Mouse (Mus musculus): ENCODE data around the gene Snx21. TPM values are rescaled to one million over a fixed set of nuclear protein-coding genes. Genes with fewer than 3 reads are reported as not detected.
A peak's percentile ranks its signal among the peaks of the same experiment; 100 is the strongest.

The Snx21 gene
- polyA plus RNA-seq (2015; fragmentation: Nextera tagmentation; extraction: Ambion mirVana): 9.4 and 12.1 TPM in 2 replicates

- peak; percentile 90 for ATAC-seq (ENCODE audit: low read depth)
- Histone ChIP-seq H3K9me3 (replicated peaks; ENCODE audit: control insufficient read depth, low read length) (no peaks in the 10 kb centered on the region), H3K27me3 (ENCODE audit: control insufficient read depth, insufficient read depth, low read depth, low read length) (no peaks in the 10 kb centered on the region), H3K4me3 (ENCODE audit: low read depth, low read length) (peak within 1 kb of the TSS; percentile 71), H3K4me1 (ENCODE audit: control insufficient read depth, low read depth, low read length) (peaks cover 35% of the 10 kb centered on the region), H3K4me2 (ENCODE audit: low read depth, low read length) (peak within 1 kb of the TSS; percentile 98), H3K27ac (ENCODE audit: low read length) (peak within 1 kb of the TSS; percentile 88), H3K36me3 (ENCODE audit: control insufficient read depth, insufficient read depth) (0 out of 2 replicates have a peak, but pooled peaks cover 4% of the 10 kb centered on the region), H3K9ac (ENCODE audit: low read depth, low read length) (peak within 1 kb of the TSS; percentile 77)
- under 1% methylated on average over 85 of the region's 89 CpGs for WGBS (ENCODE audit: insufficient replicate concordance)
Observed at GRCm38 (mm10) chr2:164785481-164786387, at the start of gene Snx21. Gene Snx21 (plus strand): TSS chr2:164785823.

GRCm38 (mm10) chr2:164737377-164738090, 48.1 kb upstream of the Snx21 start:
- H3K4me1 ChIP-seq (ENCODE audit: control insufficient read depth, low read depth, low read length): no peaks in the 10 kb centered on the region
- no peak overlapping the region for H3K4me3 ChIP-seq (ENCODE audit: low read depth, low read length)
- WGBS (ENCODE audit: insufficient replicate concordance): 50% methylated on average over 3 of the region's 3 CpGs
- no peaks in the 10 kb centered on the region for H3K36me3 ChIP-seq (ENCODE audit: control insufficient read depth, insufficient read depth)
- no peak overlapping the region for H3K9ac ChIP-seq (ENCODE audit: low read depth, low read length)
- no peaks in the 10 kb centered on the region for H3K9me3 ChIP-seq (replicated peaks; ENCODE audit: control insufficient read depth, low read length)
- ATAC-seq (ENCODE audit: low read depth): peak; percentile 26; the same call in 1 of the 2 replicates
- no peak overlapping the region for H3K27ac ChIP-seq (ENCODE audit: low read length)
- H3K4me2 ChIP-seq (ENCODE audit: low read depth, low read length): no peak overlapping the region
- H3K27me3 ChIP-seq (ENCODE audit: control insufficient read depth, insufficient read depth, low read depth, low read length): peaks cover 2% of the 10 kb centered on the region; the same call in 1 of the 2 replicates

- H3K4me1 ChIP-seq (ENCODE audit: control insufficient read depth, low read depth, low read length): peaks cover 4% of the 10 kb centered on the region
- peaks cover 2% of the 10 kb centered on the region; the same call in 1 of the 2 replicates for H3K27me3 ChIP-seq (ENCODE audit: control insufficient read depth, insufficient read depth, low read depth, low read length)
- H3K36me3 ChIP-seq (ENCODE audit: control insufficient read depth, insufficient read depth): no peaks in the 10 kb centered on the region
- H3K4me2 ChIP-seq (ENCODE audit: low read depth, low read length): no peak overlapping the region
- no peaks in the 10 kb centered on the region for H3K9me3 ChIP-seq (replicated peaks; ENCODE audit: control insufficient read depth, low read length)
- no peak overlapping the region for H3K4me3 ChIP-seq (ENCODE audit: low read depth, low read length)
- no peak overlapping the region for H3K9ac ChIP-seq (ENCODE audit: low read depth, low read length)
- 46% methylated on average over 7 of the region's 7 CpGs for WGBS (ENCODE audit: insufficient replicate concordance)
- H3K27ac ChIP-seq (ENCODE audit: low read length): no peak overlapping the region
- ATAC-seq (ENCODE audit: low read depth): no peak
Observed at GRCm38 (mm10) chr2:164739876-164740275, 45.7 kb upstream of the Snx21 start.

GRCm38 (mm10) chr2:164744987-164745386, 40.6 kb upstream of the Snx21 start:
- H3K4me1 ChIP-seq (ENCODE audit: control insufficient read depth, low read depth, low read length): peaks cover 32% of the 10 kb centered on the region
- no peaks in the 10 kb centered on the region for H3K9me3 ChIP-seq (replicated peaks; ENCODE audit: control insufficient read depth, low read length)
- peak overlapping the region; percentile 95 for H3K4me2 ChIP-seq (ENCODE audit: low read depth, low read length)
- WGBS (ENCODE audit: insufficient replicate concordance): 45% methylated on average over 13 of the region's 13 CpGs
- peak overlapping the region; percentile 94 for H3K9ac ChIP-seq (ENCODE audit: low read depth, low read length)
- no peak overlapping the region for H3K27ac ChIP-seq (ENCODE audit: low read length)
- H3K27me3 ChIP-seq (ENCODE audit: control insufficient read depth, insufficient read depth, low read depth, low read length): peaks cover 2% of the 10 kb centered on the region; the same call in 1 of the 2 replicates
- ATAC-seq (ENCODE audit: low read depth): no peak
- peaks cover 21% of the 10 kb centered on the region for H3K36me3 ChIP-seq (ENCODE audit: control insufficient read depth, insufficient read depth)
- peak overlapping the region; percentile 87 for H3K4me3 ChIP-seq (ENCODE audit: low read depth, low read length)

GRCm38 (mm10) chr2:164745843-164746479, 39.7 kb upstream of the Snx21 start, which contains the start of the genes Wfdc3 and Dnttip1:
Gene Wfdc3 (minus strand): TSS chr2:164745931.
Gene Dnttip1 (plus strand): TSS chr2:164745983.
- Histone ChIP-seq H3K36me3 (ENCODE audit: control insufficient read depth, insufficient read depth) (peaks cover 30% of the 10 kb centered on the region), H3K4me3 (ENCODE audit: low read depth, low read length) (peak within 1 kb of the TSS; percentile 87), H3K4me1 (ENCODE audit: control insufficient read depth, low read depth, low read length) (peaks cover 32% of the 10 kb centered on the region), H3K27ac (ENCODE audit: low read length) (peak within 1 kb of the TSS; percentile 88), H3K4me2 (ENCODE audit: low read depth, low read length) (peak within 1 kb of the TSS; percentile 95), H3K27me3 (ENCODE audit: control insufficient read depth, insufficient read depth, low read depth, low read length) (no peaks in the 10 kb centered on the region), H3K9ac (ENCODE audit: low read depth, low read length) (peak within 1 kb of the TSS; percentile 94), H3K9me3 (replicated peaks; ENCODE audit: control insufficient read depth, low read length) (no peaks in the 10 kb centered on the region)
- peak; percentile 85 for ATAC-seq (ENCODE audit: low read depth)
- whole genome bisulfite sequencing (ENCODE audit: insufficient replicate concordance): under 1% methylated on average over 69 of the region's 70 CpGs

GRCm38 (mm10) chr2:164746693-164747092, 38.9 kb upstream of the Snx21 start:
- Histone ChIP-seq H3K4me3 (ENCODE audit: low read depth, low read length) (peak overlapping the region; percentile 87), H3K4me2 (ENCODE audit: low read depth, low read length) (peak overlapping the region; percentile 95), H3K9me3 (replicated peaks; ENCODE audit: control insufficient read depth, low read length) (no peaks in the 10 kb centered on the region), H3K27ac (ENCODE audit: low read length) (peak overlapping the region; percentile 88), H3K27me3 (ENCODE audit: control insufficient read depth, insufficient read depth, low read depth, low read length) (no peaks in the 10 kb centered on the region), H3K9ac (ENCODE audit: low read depth, low read length) (peak overlapping the region; percentile 94), H3K4me1 (ENCODE audit: control insufficient read depth, low read depth, low read length) (peaks cover 32% of the 10 kb centered on the region), H3K36me3 (ENCODE audit: control insufficient read depth, insufficient read depth) (peaks cover 34% of the 10 kb centered on the region)
- ATAC-seq (ENCODE audit: low read depth): peak; percentile 30
- whole genome bisulfite sequencing (ENCODE audit: insufficient replicate concordance): 30% methylated on average over 8 of the region's 8 CpGs

GRCm38 (mm10) chr2:164748191-164748590, 37.4 kb upstream of the Snx21 start:
- Histone ChIP-seq H3K27me3 (ENCODE audit: control insufficient read depth, insufficient read depth, low read depth, low read length) (no peaks in the 10 kb centered on the region), H3K4me3 (ENCODE audit: low read depth, low read length) (no peak overlapping the region), H3K9me3 (replicated peaks; ENCODE audit: control insufficient read depth, low read length) (no peaks in the 10 kb centered on the region), H3K36me3 (ENCODE audit: control insufficient read depth, insufficient read depth) (peaks cover 47% of the 10 kb centered on the region), H3K4me2 (ENCODE audit: low read depth, low read length) (peak overlapping the region; percentile 95), H3K4me1 (ENCODE audit: control insufficient read depth, low read depth, low read length) (peaks cover 32% of the 10 kb centered on the region), H3K9ac (ENCODE audit: low read depth, low read length) (peak overlapping the region; percentile 27; the same call in 1 of the 2 replicates), H3K27ac (ENCODE audit: low read length) (peak overlapping the region; percentile 36)
- WGBS (ENCODE audit: insufficient replicate concordance): 61% methylated on average over 4 of the region's 4 CpGs
- ATAC-seq (ENCODE audit: low read depth): peak; percentile 20; the same call in 1 of the 2 replicates

- H3K4me2 ChIP-seq (ENCODE audit: low read depth, low read length): no peak overlapping the region
- H3K4me1 ChIP-seq (ENCODE audit: control insufficient read depth, low read depth, low read length): peaks cover 29% of the 10 kb centered on the region
- no peak overlapping the region for H3K27ac ChIP-seq (ENCODE audit: low read length)
- no peak overlapping the region for H3K4me3 ChIP-seq (ENCODE audit: low read depth, low read length)
- H3K9ac ChIP-seq (ENCODE audit: low read depth, low read length): no peak overlapping the region
- WGBS (ENCODE audit: insufficient replicate concordance): 84% methylated on average over 6 of the region's 6 CpGs
- H3K9me3 ChIP-seq (replicated peaks; ENCODE audit: control insufficient read depth, low read length): no peaks in the 10 kb centered on the region
- H3K27me3 ChIP-seq (ENCODE audit: control insufficient read depth, insufficient read depth, low read depth, low read length): no peaks in the 10 kb centered on the region
- no peak for ATAC-seq (ENCODE audit: low read depth)
- peaks cover 55% of the 10 kb centered on the region for H3K36me3 ChIP-seq (ENCODE audit: control insufficient read depth, insufficient read depth)
Observed at GRCm38 (mm10) chr2:164748991-164749390, 36.6 kb upstream of the Snx21 start.

Data from liver, embryonic 16.5 days (tissue).